Mouse (Mus musculus): ENCODE measurements around the gene Sdhd. TPM values are rescaled to one million over a fixed set of nuclear protein-coding genes. Genes with fewer than 3 reads are reported as not detected.
"Not testable (repeated sequence)": the region's sequence is repeated elsewhere in the genome, so short reads cannot be mapped to it uniquely, and the experiment has no call there.

The Sdhd gene
- polyA plus RNA-seq (2014; fragmentation: Nextera tagmentation; extraction: Ambion mirVana), result 274 and 284 TPM in 2 replicates

DNA sequence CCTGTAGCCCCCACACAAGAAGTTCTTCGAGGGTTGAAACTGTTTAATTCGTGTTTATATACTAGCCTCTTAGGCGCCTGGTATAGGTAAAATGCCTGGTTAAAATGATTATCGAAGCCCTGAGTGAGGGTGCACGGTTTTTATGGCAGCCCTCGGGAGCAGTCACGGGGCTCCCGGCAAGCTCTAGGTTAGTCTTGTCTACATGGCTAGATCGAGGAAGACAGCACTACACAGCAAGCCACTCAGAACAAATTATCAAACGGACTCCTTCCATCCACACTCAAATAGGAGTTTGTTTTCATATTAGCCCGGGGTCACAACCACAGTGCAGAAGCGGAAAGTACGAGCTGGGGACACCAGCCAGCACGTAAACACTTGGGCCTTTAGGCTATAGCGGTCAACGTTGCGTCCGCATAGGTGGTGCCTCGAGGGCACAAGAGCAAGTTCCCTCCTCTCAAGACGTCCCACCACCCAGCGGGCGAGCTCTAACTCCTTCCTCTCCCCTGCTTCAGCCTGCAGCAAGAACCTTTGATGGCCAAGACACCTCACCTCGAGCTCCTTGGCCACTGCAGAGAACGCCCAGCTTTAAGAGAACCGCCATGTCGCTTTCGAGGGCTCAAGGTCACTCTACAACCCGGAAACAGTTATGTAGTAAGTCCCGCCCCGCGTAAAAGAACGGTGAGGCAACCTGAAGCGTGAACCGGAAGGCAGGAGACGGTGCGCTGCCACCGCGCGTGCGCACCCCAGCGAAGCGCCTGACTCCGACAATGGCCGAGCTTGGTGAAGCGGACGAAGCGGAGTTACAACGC, at the start of gene Sdhd, which contains the start of gene Timm8b:
TSS of gene Sdhd (minus strand) at position 624 of the 809 bp plus-strand sequence.
TSS of gene Timm8b (plus strand) at position 722 of the 809 bp plus-strand sequence.
- peaks cover 5% of the 10 kb centered on the region for H3K36me3 ChIP-seq (ENCODE audit: control insufficient read depth, insufficient read depth, low read length)
- ATAC-seq (ENCODE audit: low FRiP score) (peak; percentile 99), DNase-seq (ENCODE audit: low spot score, missing footprints) (peak; percentile 99)
- peak within 1 kb of the TSS; percentile 92 for H3K9ac ChIP-seq (ENCODE audit: low read length)
- peaks cover 18% of the 10 kb centered on the region for H3K4me1 ChIP-seq (ENCODE audit: control insufficient read depth, insufficient read depth, low read length)
- H3K9me3 ChIP-seq (ENCODE audit: control insufficient read depth, low read length), result no peaks in the 10 kb centered on the region
- H3K4me2 ChIP-seq, result peak within 1 kb of the TSS; percentile 96
- 1% methylated on average over 48 of the region's 48 CpGs for WGBS
- peak within 1 kb of the TSS; percentile 85 for H3K27ac ChIP-seq (ENCODE audit: low read depth, low read length)
- H3K4me3 ChIP-seq (ENCODE audit: low read depth, low read length), result peak within 1 kb of the TSS; percentile 84
- no peaks in the 10 kb centered on the region for H3K27me3 ChIP-seq (ENCODE audit: control insufficient read depth, insufficient read depth, low read length)

DNA sequence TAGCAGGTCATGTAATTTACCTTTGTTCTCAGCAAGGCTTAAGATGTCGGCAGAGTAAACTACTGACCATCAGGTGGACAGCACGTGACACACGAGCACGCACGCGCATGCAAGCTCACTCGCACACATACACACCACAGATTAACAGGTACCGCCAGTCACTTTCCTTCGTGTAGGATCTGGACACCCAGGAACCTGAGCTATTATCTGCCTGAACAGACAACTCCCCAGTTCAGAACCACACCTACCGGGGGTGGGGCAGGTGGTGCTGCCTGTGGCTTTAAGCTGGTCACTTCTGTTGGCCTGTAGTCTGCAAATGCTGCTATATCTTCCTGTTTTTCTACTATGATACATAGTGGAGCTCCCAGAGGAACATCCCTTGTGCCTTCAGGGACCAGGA, 46.9 kb upstream of the Sdhd start:
- peaks cover 15% of the 10 kb centered on the region for H3K36me3 ChIP-seq (ENCODE audit: control insufficient read depth, insufficient read depth, low read length)
- WGBS, result 94% methylated on average over 10 of the region's 10 CpGs

DNA sequence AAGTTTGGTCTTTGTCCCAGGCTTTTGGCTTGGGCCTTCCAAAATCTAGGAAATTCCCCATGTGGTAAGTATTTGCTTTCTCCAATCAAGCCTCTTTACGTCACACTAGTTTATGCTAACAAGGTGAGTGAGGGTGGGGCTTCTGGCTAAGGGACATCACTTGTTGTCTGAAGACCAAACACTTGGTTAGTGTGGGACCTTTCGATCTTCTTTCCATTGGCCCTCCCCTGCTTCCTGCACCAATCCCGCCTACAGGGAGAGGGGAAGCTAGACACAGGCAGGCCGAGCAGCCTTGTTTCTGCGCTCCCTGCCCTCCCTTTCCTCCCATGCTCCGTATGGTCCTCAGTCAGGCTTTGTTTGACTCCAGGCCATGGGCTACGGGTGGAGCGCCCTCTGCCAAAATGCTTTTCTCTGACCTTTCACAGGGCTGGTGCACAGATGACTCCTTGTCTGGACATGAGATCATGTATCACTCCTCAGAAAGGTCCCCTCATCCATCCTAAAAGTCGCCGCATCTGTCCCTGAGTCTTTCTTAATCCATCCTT, 43.3 kb upstream of the Sdhd start:
- Histone ChIP-seq H3K4me1 (ENCODE audit: control insufficient read depth, insufficient read depth, low read length) (no peaks in the 10 kb centered on the region), H3K27me3 (ENCODE audit: control insufficient read depth, insufficient read depth, low read length) (no peaks in the 10 kb centered on the region), H3K9ac (ENCODE audit: low read length) (no peak overlapping the region), H3K4me3 (ENCODE audit: low read depth, low read length) (no peak overlapping the region), H3K9me3 (ENCODE audit: control insufficient read depth, low read length) (no peaks in the 10 kb centered on the region), H3K4me2 (no peak overlapping the region), H3K36me3 (ENCODE audit: control insufficient read depth, insufficient read depth, low read length) (peaks cover 32% of the 10 kb centered on the region), H3K27ac (ENCODE audit: low read depth, low read length) (no peak overlapping the region)
- ATAC-seq (ENCODE audit: low FRiP score) (no peak), DNase-seq (ENCODE audit: low spot score, missing footprints) (no peak)
- WGBS, result 77% methylated on average over 10 of the region's 10 CpGs

More for the DNA sequence above, 46.9 kb upstream of the Sdhd start:
- Histone ChIP-seq H3K4me1 (ENCODE audit: control insufficient read depth, insufficient read depth, low read length) (no peaks in the 10 kb centered on the region), H3K9me3 (ENCODE audit: control insufficient read depth, low read length) (no peaks in the 10 kb centered on the region), H3K4me3 (ENCODE audit: low read depth, low read length) (no peak overlapping the region), H3K27ac (ENCODE audit: low read depth, low read length) (no peak overlapping the region), H3K4me2 (no peak overlapping the region), H3K9ac (ENCODE audit: low read length) (no peak overlapping the region), H3K27me3 (ENCODE audit: control insufficient read depth, insufficient read depth, low read length) (no peaks in the 10 kb centered on the region)
- no peak for ATAC-seq (ENCODE audit: low FRiP score)
- DNase-seq (ENCODE audit: low spot score, missing footprints), result no peak

DNA sequence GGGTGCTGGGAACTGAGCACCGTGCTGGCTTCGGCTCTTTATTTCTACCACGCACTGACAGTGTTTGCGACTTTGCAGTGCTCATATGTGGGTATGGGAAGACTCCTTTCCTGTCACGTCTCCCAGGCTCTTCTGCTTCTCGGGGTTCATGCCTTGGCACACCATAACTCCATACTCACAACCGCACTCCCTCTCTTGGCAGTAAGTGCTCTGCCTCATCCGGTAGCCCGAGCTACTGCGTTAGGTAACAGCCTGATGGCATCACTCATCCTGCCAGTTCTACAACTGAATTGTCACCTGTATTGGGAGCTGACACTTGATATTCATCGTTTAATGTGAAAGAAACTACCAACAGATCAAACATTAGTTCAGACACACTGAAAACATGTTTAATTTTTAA, 30.7 kb upstream of the Sdhd start:
- Histone ChIP-seq H3K4me3 (ENCODE audit: low read depth, low read length) (no peak overlapping the region), H3K9me3 (ENCODE audit: control insufficient read depth, low read length) (no peaks in the 10 kb centered on the region), H3K4me1 (ENCODE audit: control insufficient read depth, insufficient read depth, low read length) (no peaks in the 10 kb centered on the region), H3K27me3 (ENCODE audit: control insufficient read depth, insufficient read depth, low read length) (no peaks in the 10 kb centered on the region), H3K4me2 (no peak overlapping the region), H3K9ac (ENCODE audit: low read length) (no peak overlapping the region), H3K27ac (ENCODE audit: low read depth, low read length) (no peak overlapping the region), H3K36me3 (ENCODE audit: control insufficient read depth, insufficient read depth, low read length) (peaks cover 7% of the 10 kb centered on the region)
- ATAC-seq (ENCODE audit: low FRiP score) (no peak), DNase-seq (ENCODE audit: low spot score, missing footprints) (no peak)
- 94% methylated on average over 11 of the region's 11 CpGs for WGBS

GRCm38 (mm10) chr9:50633059-50633458, 29.4 kb upstream of the Sdhd start:
- Histone ChIP-seq H3K4me2 (no peak overlapping the region), H3K9me3 (ENCODE audit: control insufficient read depth, low read length) (no peaks in the 10 kb centered on the region), H3K27ac (ENCODE audit: low read depth, low read length) (no peak overlapping the region), H3K4me1 (ENCODE audit: control insufficient read depth, insufficient read depth, low read length) (no peaks in the 10 kb centered on the region), H3K27me3 (ENCODE audit: control insufficient read depth, insufficient read depth, low read length) (no peaks in the 10 kb centered on the region), H3K36me3 (ENCODE audit: control insufficient read depth, insufficient read depth, low read length) (peaks cover 6% of the 10 kb centered on the region; the same call in 1 of the 2 replicates), H3K9ac (ENCODE audit: low read length) (no peak overlapping the region), H3K4me3 (ENCODE audit: low read depth, low read length) (no peak overlapping the region)
- 60% methylated on average over 2 of the region's 2 CpGs for WGBS
- ATAC-seq (ENCODE audit: low FRiP score) (no peak), DNase-seq (ENCODE audit: low spot score, missing footprints) (no peak)

- Histone ChIP-seq H3K36me3 (ENCODE audit: control insufficient read depth, insufficient read depth, low read length) (peaks cover 4% of the 10 kb centered on the region; the same call in 1 of the 2 replicates), H3K9ac (ENCODE audit: low read length) (no peak overlapping the region), H3K4me3 (ENCODE audit: low read depth, low read length) (no peak overlapping the region), H3K27me3 (ENCODE audit: control insufficient read depth, insufficient read depth, low read length) (no peaks in the 10 kb centered on the region), H3K4me1 (ENCODE audit: control insufficient read depth, insufficient read depth, low read length) (no peaks in the 10 kb centered on the region), H3K9me3 (ENCODE audit: control insufficient read depth, low read length) (no peaks in the 10 kb centered on the region), H3K27ac (ENCODE audit: low read depth, low read length) (no peak overlapping the region), H3K4me2 (no peak overlapping the region)
- ATAC-seq (ENCODE audit: low FRiP score) (no peak), DNase-seq (ENCODE audit: low spot score, missing footprints) (no peak)
- WGBS, result 91% methylated on average over 6 of the region's 6 CpGs
Observed at GRCm38 (mm10) chr9:50632016-50632688, 28.5 kb upstream of the Sdhd start.

GRCm38 (mm10) chr9:50630903-50631302, 27.3 kb upstream of the Sdhd start:
- H3K4me1 ChIP-seq (ENCODE audit: control insufficient read depth, insufficient read depth, low read length); H3K9ac ChIP-seq (ENCODE audit: low read length); H3K4me2 ChIP-seq; H3K27ac ChIP-seq (ENCODE audit: low read depth, low read length); H3K9me3 ChIP-seq (ENCODE audit: control insufficient read depth, low read length); ATAC-seq (ENCODE audit: low FRiP score); H3K27me3 ChIP-seq (ENCODE audit: control insufficient read depth, insufficient read depth, low read length); DNase-seq (ENCODE audit: low spot score, missing footprints); H3K36me3 ChIP-seq (ENCODE audit: control insufficient read depth, insufficient read depth, low read length); H3K4me3 ChIP-seq (ENCODE audit: low read depth, low read length): not testable (repeated sequence)
- WGBS, result 95% methylated on average over 6 of the region's 8 CpGs

GRCm38 (mm10) chr9:50617794-50618330, 14.2 kb upstream of the Sdhd start:
- no peak overlapping the region for H3K9ac ChIP-seq (ENCODE audit: low read length)
- H3K4me2 ChIP-seq, result peak overlapping the region; percentile 61; the same call in 1 of the 2 replicates
- peak overlapping the region; percentile 96 for H3K4me3 ChIP-seq (ENCODE audit: low read depth, low read length)
- 66% methylated on average over 9 of the region's 9 CpGs for WGBS
- H3K27me3 ChIP-seq (ENCODE audit: control insufficient read depth, insufficient read depth, low read length), result no peaks in the 10 kb centered on the region
- H3K9me3 ChIP-seq (ENCODE audit: control insufficient read depth, low read length), result no peaks in the 10 kb centered on the region
- no peak for DNase-seq (ENCODE audit: low spot score, missing footprints)
- H3K36me3 ChIP-seq (ENCODE audit: control insufficient read depth, insufficient read depth, low read length), result peaks cover 5% of the 10 kb centered on the region; the same call in 1 of the 2 replicates
- no peak overlapping the region for H3K27ac ChIP-seq (ENCODE audit: low read depth, low read length)
- ATAC-seq (ENCODE audit: low FRiP score), result no peak
- peaks cover 7% of the 10 kb centered on the region for H3K4me1 ChIP-seq (ENCODE audit: control insufficient read depth, insufficient read depth, low read length)

Data from midbrain, embryonic 11.5 days (tissue).